Mouse (Mus musculus): ENCODE results near the gene Bcl2. TPM values are rescaled to one million over a fixed set of nuclear protein-coding genes. Genes with fewer than 3 reads are reported as not detected.
A peak's percentile ranks its signal among the peaks of the same experiment; 100 is the strongest.
"Not testable (repeated sequence)": the region's sequence is repeated elsewhere in the genome, so short reads cannot be mapped to it uniquely, and the experiment has no call there.

The Bcl2 gene
- total and polyA plus RNA-seq, 3 experiments, result 4.5 to 13.6 (median 8.7) TPM

DNA sequence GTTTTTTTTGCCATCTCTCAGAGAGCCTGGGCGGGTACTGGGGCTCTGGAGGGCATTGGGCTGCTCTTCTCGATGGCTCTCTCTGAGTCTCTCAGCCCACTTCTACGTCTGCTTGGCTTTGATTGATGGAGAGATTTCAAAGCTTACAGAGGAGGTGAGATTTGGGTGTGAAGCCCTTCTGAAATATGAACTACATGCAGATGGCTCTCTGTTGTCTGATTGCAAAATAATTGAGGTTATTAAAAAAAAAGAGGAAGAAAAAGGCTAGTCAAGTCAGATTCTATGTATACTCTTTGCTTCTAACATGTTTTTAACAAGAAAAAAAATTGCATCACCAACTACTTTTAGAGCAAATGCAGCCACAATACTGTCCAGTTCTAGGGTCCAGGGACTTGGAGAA, 173.9 kb downstream of the Bcl2 start:
- Histone ChIP-seq H3K27ac (ENCODE audit: insufficient read depth, low read depth) (no peak overlapping the region), H3K9ac (ENCODE audit: insufficient read depth, low read depth) (no peak overlapping the region), H3K79me2 (replicated peaks; ENCODE audit: control insufficient read depth, extremely low read depth, insufficient read depth, poor library complexity, severe bottlenecking) (no peaks in the 10 kb centered on the region), H3K27me3 (replicated peaks) (no peaks in the 10 kb centered on the region), H3K9me3 (replicated peaks; ENCODE audit: low read length) (no peaks in the 10 kb centered on the region), H3K4me2 (ENCODE audit: insufficient read depth, low read depth, poor library complexity, severe bottlenecking) (no peak overlapping the region), H3K4me3 (replicated peaks in 1 of 3; ENCODE audit: low read depth in 2 of 3, low read length in 2 of 3, poor library complexity in 1 of 3) (no peak overlapping the region), H3K4me1 (ENCODE audit: control insufficient read depth in 1 of 2, insufficient read depth in 2 of 2) (peaks cover 6 to 35% of the 10 kb centered on the region in 2 experiments; a peak in 3 of 4 replicates), H3K36me3 (replicated peaks in 1 of 2; ENCODE audit: control insufficient read depth in 1 of 2, insufficient read depth in 1 of 2, low read length in 1 of 2) (peaks cover 6 to 15% of the 10 kb centered on the region in 2 experiments)
- dilution Hi-C loops (cut with MboI; ENCODE audit: extremely low pct_ligation_motif_present, extremely low pct_unique_long_range_greater_than_20kb, low sequenced_read_pairs), result loop anchor here (25.0 kb wide), 1 partner anchor 172 kb away; the partner anchor contains the start of gene Bcl2
- no peak for DNase-seq (ENCODE audit: extremely low read depth)
- TF ChIP-seq MEF2A (IDR thresholded peaks at IDR 0.05; ENCODE audit: borderline replicate concordance, low read depth, low read length) (0 out of 2 replicates have a peak, but pooled peaks have one; percentile 32), POLR2AphosphoS2 (IDR thresholded peaks at IDR 0.05; ENCODE audit: low read depth, low read length) (no peak), HCFC1 (IDR thresholded peaks at IDR 0.05; ENCODE audit: low read depth, low read length) (no peak)
- in situ Hi-C loops (cut with MboI; ENCODE audit: low pct_ligation_motif_present, low pct_unique_long_range_greater_than_20kb, low sequenced_read_pairs), result no loop called here

DNA sequence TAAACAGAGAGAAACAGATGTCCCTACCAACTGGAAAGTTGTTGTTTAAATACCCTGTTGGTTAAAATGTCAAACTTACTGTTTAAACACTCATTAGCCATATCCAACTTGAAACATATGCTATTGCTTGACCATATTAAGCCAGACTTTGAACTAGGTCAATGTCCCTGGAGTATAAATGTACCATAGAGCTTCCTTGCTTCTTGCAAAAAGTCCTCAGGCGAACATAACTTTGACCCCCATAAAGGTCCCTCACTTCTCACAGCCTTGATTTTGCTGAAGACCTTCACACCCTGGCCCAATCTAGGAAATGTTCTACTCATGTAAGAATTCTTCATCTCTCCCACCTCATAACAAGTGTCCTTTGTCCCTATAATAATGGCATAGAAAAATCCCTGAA, 175.0 kb downstream of the Bcl2 start:
- Histone ChIP-seq H3K27me3 (replicated peaks) (no peaks in the 10 kb centered on the region), H3K36me3 (replicated peaks in 1 of 2; ENCODE audit: control insufficient read depth in 1 of 2, insufficient read depth in 1 of 2, low read length in 1 of 2) (peaks cover 6 to 15% of the 10 kb centered on the region in 2 experiments), H3K4me3 (replicated peaks in 1 of 3; ENCODE audit: low read depth in 2 of 3, low read length in 2 of 3, poor library complexity in 1 of 3) (no peak overlapping the region), H3K27ac (ENCODE audit: insufficient read depth, low read depth) (no peak overlapping the region), H3K9ac (ENCODE audit: insufficient read depth, low read depth) (no peak overlapping the region), H3K9me3 (replicated peaks; ENCODE audit: low read length) (no peaks in the 10 kb centered on the region), H3K4me1 (ENCODE audit: control insufficient read depth in 1 of 2, insufficient read depth in 2 of 2) (peaks cover 6 to 27% of the 10 kb centered on the region in 2 experiments; a peak in 3 of 4 replicates), H3K79me2 (replicated peaks; ENCODE audit: control insufficient read depth, extremely low read depth, insufficient read depth, poor library complexity, severe bottlenecking) (no peaks in the 10 kb centered on the region), H3K4me2 (ENCODE audit: insufficient read depth, low read depth, poor library complexity, severe bottlenecking) (no peak overlapping the region)
- TF ChIP-seq ZNF384 (IDR thresholded peaks at IDR 0.05; ENCODE audit: low read depth, low read length), result no peak
- no peak for TF ChIP-seq MEF2A (IDR thresholded peaks at IDR 0.05; ENCODE audit: borderline replicate concordance, low read depth, low read length)
- TF ChIP-seq IRF4 (IDR thresholded peaks at IDR 0.05; ENCODE audit: low read depth, low read length), result no peak
- TF ChIP-seq MXI1 (IDR thresholded peaks at IDR 0.05; ENCODE audit: low read depth, low read length), result no peak
- TF ChIP-seq MAZ (IDR thresholded peaks at IDR 0.05; ENCODE audit: low read depth, low read length), result no peak
- TF ChIP-seq E2F4 (IDR thresholded peaks at IDR 0.05; ENCODE audit: insufficient replicate concordance, low read depth, low read length), result no peak
- no peak for TF ChIP-seq MAFK (IDR thresholded peaks at IDR 0.05; ENCODE audit: insufficient replicate concordance, low read length)
- TF ChIP-seq HCFC1 (IDR thresholded peaks at IDR 0.05; ENCODE audit: low read depth, low read length), result no peak
- no peak for TF ChIP-seq RCOR1 (conservative IDR thresholded peaks at IDR 0.05; ENCODE audit: low read depth, low read length)
- dilution Hi-C loops (cut with MboI; ENCODE audit: extremely low pct_ligation_motif_present, extremely low pct_unique_long_range_greater_than_20kb, low sequenced_read_pairs), result loop anchor here (25.0 kb wide), 1 partner anchor 173 kb away; the partner anchor contains the start of gene Bcl2
- in situ Hi-C loops (cut with MboI; ENCODE audit: low pct_ligation_motif_present, low pct_unique_long_range_greater_than_20kb, low sequenced_read_pairs), result no loop called here
- DNase-seq (ENCODE audit: extremely low read depth), result no peak

DNA sequence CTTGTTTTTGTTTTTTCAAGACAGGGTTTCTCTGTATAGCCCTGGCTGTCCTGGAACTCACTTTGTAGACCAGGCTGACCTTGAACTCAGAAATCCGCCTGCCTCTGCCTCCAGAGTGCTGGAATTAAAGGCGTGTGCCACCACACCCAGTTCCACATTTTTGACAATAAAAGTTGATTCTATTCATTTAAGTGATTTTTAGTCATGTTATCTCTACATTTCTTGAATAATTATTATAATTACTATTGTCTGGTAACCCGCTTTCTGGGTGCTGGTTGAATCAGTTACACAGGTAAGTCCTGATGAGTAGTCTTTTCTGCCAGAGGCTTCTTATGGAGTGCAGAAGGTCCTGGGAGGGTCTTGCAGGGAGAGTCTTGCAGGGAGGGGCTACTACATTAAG, 179.2 kb downstream of the Bcl2 start:
- H3K4me2 ChIP-seq (ENCODE audit: insufficient read depth, low read depth, poor library complexity, severe bottlenecking); H3K4me3 ChIP-seq (replicated peaks in 1 of 3; ENCODE audit: low read depth in 2 of 3, low read length in 2 of 3, poor library complexity in 1 of 3); H3K27ac ChIP-seq (ENCODE audit: insufficient read depth, low read depth); in situ Hi-C loops (cut with MboI; ENCODE audit: low pct_ligation_motif_present, low pct_unique_long_range_greater_than_20kb, low sequenced_read_pairs); H3K9ac ChIP-seq (ENCODE audit: insufficient read depth, low read depth); H3K27me3 ChIP-seq (replicated peaks); H3K9me3 ChIP-seq (replicated peaks; ENCODE audit: low read length); H3K36me3 ChIP-seq (replicated peaks in 1 of 2; ENCODE audit: control insufficient read depth in 1 of 2, insufficient read depth in 1 of 2, low read length in 1 of 2); H3K4me1 ChIP-seq (ENCODE audit: control insufficient read depth in 1 of 2, insufficient read depth in 2 of 2); DNase-seq (ENCODE audit: extremely low read depth); H3K79me2 ChIP-seq (replicated peaks; ENCODE audit: control insufficient read depth, extremely low read depth, insufficient read depth, poor library complexity, severe bottlenecking): not testable (repeated sequence)
- dilution Hi-C loops (cut with MboI; ENCODE audit: extremely low pct_ligation_motif_present, extremely low pct_unique_long_range_greater_than_20kb, low sequenced_read_pairs), result loop anchor here (25.0 kb wide), 1 partner anchor 177 kb away; the partner anchor contains the start of gene Bcl2
